Mouse (Mus musculus) midbrain, embryonic 12.5 days (tissue): ENCODE data around the gene Foxp3. TPM values are rescaled to one million over a fixed set of nuclear protein-coding genes. Genes with fewer than 3 reads are reported as not detected.

Experiments
- ATAC-seq: fragments of 200-750 bp; cut with Nextera tagmentation; 2 replicates; pipeline ENCODE4 v1.8.0; 2017; ENCODE audit warnings: low read depth, moderate TSS enrichment, moderate library complexity; ENCODE audit not compliant: low FRiP score
- H3K27ac ChIP-seq: fragments of 300-500 bp; sonication (generic); replicated peaks from 2 replicates; pipeline ENCODE4 v1.5.1; 2016; ENCODE audit warnings: mild to moderate bottlenecking
- H3K27me3 ChIP-seq: fragments of 300-500 bp; sonication (generic); 2 replicates; pipeline ENCODE4 v1.6.1; 2016; ENCODE audit warnings: mild to moderate bottlenecking
- H3K36me3 ChIP-seq: fragments of 300-500 bp; sonication (generic); 2 replicates; pipeline ENCODE4 v1.6.1; 2016
- H3K4me1 ChIP-seq: fragments of 300-500 bp; sonication (generic); 2 replicates; pipeline ENCODE4 v1.6.1; 2016
- H3K4me2 ChIP-seq: fragments of 300-500 bp; sonication (generic); replicated peaks from 2 replicates; pipeline ENCODE4 v1.6.1; 2016; ENCODE audit warnings: mild to moderate bottlenecking, moderate library complexity
- H3K4me3 ChIP-seq: fragments of 300-500 bp; sonication (generic); 2 replicates; pipeline ENCODE4 v1.5.1; 2016; ENCODE audit warnings: mild to moderate bottlenecking
- H3K9ac ChIP-seq: fragments of 300-500 bp; sonication (generic); replicated peaks from 2 replicates; pipeline ENCODE4 v1.6.1; 2016; ENCODE audit warnings: mild to moderate bottlenecking, moderate library complexity
- H3K9me3 ChIP-seq: fragments of 300-500 bp; sonication (generic); 2 replicates; pipeline ENCODE4 v1.6.1; 2016; ENCODE audit warnings: mild to moderate bottlenecking
- WGBS: fragments of 180-500 bp; shearing (Covaris S2); methylation state at CpG from one replicate; pipeline ENCODE4 v1.1.7; 2016; 5-methylcytosine and 5-hydroxymethylcytosine counted together
- polyA plus RNA-seq: library from polyadenylated mRNA; unstranded; fragments of >200 nt; fragmentation: Nextera tagmentation; extraction: Ambion mirVana; gene quantifications from 2 replicates; pipeline ENCODE4 v1.2.1, GENCODE M21; 2016

The Foxp3 gene
- polyA plus RNA-seq, 1 experiment from 2014 or later, result 0.13 TPM

GRCm38 (mm10) chrX:7635101-7635500 lies 61.7 kb downstream of the Foxp3 start:
- H3K27me3 ChIP-seq, result no peaks in the 10 kb centered on the region
- H3K9me3 ChIP-seq, result no peaks in the 10 kb centered on the region
- no peaks in the 10 kb centered on the region for H3K4me1 ChIP-seq
- ATAC-seq, result no peak
- H3K9ac ChIP-seq, result no peak overlapping the region
- H3K4me3 ChIP-seq, result no peak overlapping the region
- H3K27ac ChIP-seq, result no peak overlapping the region
- H3K36me3 ChIP-seq, result no peaks in the 10 kb centered on the region
- 82% methylated on average over 3 of the region's 3 CpGs for WGBS
- no peak overlapping the region for H3K4me2 ChIP-seq

GRCm38 (mm10) chrX:7638401-7639091 lies 65.1 kb downstream of the Foxp3 start, which contains the start of gene Syp:
Gene Syp (plus strand): TSS chrX:7638471.
- H3K27ac ChIP-seq, result peak within 1 kb of the TSS; percentile 39; the same call in 1 of the 2 replicates
- WGBS, result 27% methylated on average over 35 of the region's 42 CpGs
- no peaks in the 10 kb centered on the region for H3K4me1 ChIP-seq
- H3K36me3 ChIP-seq, result no peaks in the 10 kb centered on the region
- no peaks in the 10 kb centered on the region for H3K9me3 ChIP-seq
- no peaks in the 10 kb centered on the region for H3K27me3 ChIP-seq
- peak within 1 kb of the TSS; percentile 57 for H3K4me3 ChIP-seq
- peak within 1 kb of the TSS; percentile 54 for H3K4me2 ChIP-seq
- peak within 1 kb of the TSS; percentile 65 for H3K9ac ChIP-seq
- ATAC-seq, result peak; percentile 89

DNA sequence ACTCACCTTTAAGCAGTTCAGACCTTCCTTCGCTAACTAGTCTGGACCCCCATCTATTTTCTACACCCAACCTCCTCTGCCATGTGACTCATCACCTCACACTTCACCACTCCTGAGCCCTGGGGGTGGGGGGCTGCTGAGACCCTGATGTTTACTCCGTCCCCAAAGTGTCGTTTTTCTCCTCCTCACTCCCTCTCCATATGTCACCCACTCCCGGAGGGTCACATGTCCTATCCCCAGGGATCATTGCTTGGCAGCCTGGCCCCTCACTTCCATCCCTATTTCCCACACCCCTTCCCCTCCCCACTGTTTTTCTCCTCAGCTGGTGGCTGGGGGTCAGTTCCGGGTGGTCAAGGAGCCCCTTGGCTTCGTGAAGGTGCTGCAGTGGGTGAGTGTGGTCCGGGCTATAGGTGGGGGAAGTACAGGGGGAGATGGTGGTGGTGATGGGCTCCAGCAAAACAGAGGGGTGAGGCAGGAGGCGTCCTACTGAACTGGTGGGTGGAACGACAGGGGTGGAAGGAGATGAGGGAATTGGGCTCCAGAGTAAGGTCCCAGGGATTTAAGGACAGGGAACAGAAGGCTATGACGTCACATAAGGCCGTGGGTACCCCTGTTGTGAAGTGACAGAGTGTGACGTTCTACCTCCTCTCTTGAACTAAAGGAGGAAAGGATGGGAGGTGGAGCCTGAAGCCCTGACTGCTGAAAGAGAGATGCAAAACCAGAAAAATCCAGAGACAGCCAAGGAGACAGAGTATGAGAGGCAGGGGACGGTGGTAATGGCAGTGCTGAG lies 66.3 kb downstream of the Foxp3 start:
- 28% methylated on average over 13 of the region's 13 CpGs for WGBS
- peak; percentile 5; the same call in 1 of the 2 replicates for ATAC-seq
- Histone ChIP-seq H3K9me3 (no peaks in the 10 kb centered on the region), H3K27ac (peak overlapping the region; percentile 46; the same call in 1 of the 2 replicates), H3K4me1 (no peaks in the 10 kb centered on the region), H3K4me3 (peak overlapping the region; percentile 57), H3K4me2 (peak overlapping the region; percentile 54), H3K36me3 (peaks cover 5% of the 10 kb centered on the region; the same call in 1 of the 2 replicates), H3K27me3 (no peaks in the 10 kb centered on the region), H3K9ac (peak overlapping the region; percentile 65)

- H3K4me2 ChIP-seq, result peak overlapping the region; percentile 54
- 55% methylated on average over 12 of the region's 12 CpGs for WGBS
- peaks cover 5% of the 10 kb centered on the region; the same call in 1 of the 2 replicates for H3K36me3 ChIP-seq
- no peak overlapping the region for H3K9ac ChIP-seq
- H3K9me3 ChIP-seq, result no peaks in the 10 kb centered on the region
- no peaks in the 10 kb centered on the region for H3K4me1 ChIP-seq
- H3K4me3 ChIP-seq, result peak overlapping the region; percentile 14
- no peaks in the 10 kb centered on the region for H3K27me3 ChIP-seq
- no peak for ATAC-seq
- H3K27ac ChIP-seq, result no peak overlapping the region
Observed at GRCm38 (mm10) chrX:7640785-7641184, 67.3 kb downstream of the Foxp3 start.

Other genes with a start within 250 kb of the Foxp3 start
- 1.3 and 1.9 TPM in 2 replicates for gene Usp27x, start 197.8 kb upstream of the Foxp3 start, polyA plus RNA-seq
- 4.9 and 5.7 TPM in 2 replicates for gene Ppp1r3f, start 639 bp downstream of the Foxp3 start, polyA plus RNA-seq
- gene Ccdc22, start 31.9 kb downstream of the Foxp3 start, polyA plus RNA-seq, result 30.3 and 30.8 TPM in 2 replicates
- gene Cacna1f, start 33.4 kb downstream of the Foxp3 start, polyA plus RNA-seq, result not detected in 2 replicates
- 39.9 and 40.8 TPM in 2 replicates for gene Syp, start 64.8 kb downstream of the Foxp3 start, polyA plus RNA-seq
- gene Prickle3, start 83.6 kb downstream of the Foxp3 start, polyA plus RNA-seq, result 2.6 and 2.7 TPM in 2 replicates
- 29.2 and 33.2 TPM in 2 replicates for gene Plp2, start 97.7 kb downstream of the Foxp3 start, polyA plus RNA-seq
- gene Magix, start 107.6 kb downstream of the Foxp3 start, polyA plus RNA-seq, result 0.09 TPM in 1 of 2 replicates, not detected in the other
- gene Gpkow, start 123.5 kb downstream of the Foxp3 start, polyA plus RNA-seq, result 43.6 and 45.7 TPM in 2 replicates
- 26.4 and 27.0 TPM in 2 replicates for gene Wdr45, start 140.7 kb downstream of the Foxp3 start, polyA plus RNA-seq
- gene Gm45208, start 148.6 kb downstream of the Foxp3 start, polyA plus RNA-seq, result not detected in 2 replicates
- gene Praf2, start 154.8 kb downstream of the Foxp3 start, polyA plus RNA-seq, result 88.8 and 89.2 TPM in 2 replicates
- 27.5 and 34.1 TPM in 2 replicates for gene Ccdc120, start 177.3 kb downstream of the Foxp3 start, polyA plus RNA-seq
- 37.6 and 39.1 TPM in 2 replicates for gene Tfe3, start 188.9 kb downstream of the Foxp3 start, polyA plus RNA-seq
- 78.3 and 80.8 TPM in 2 replicates for gene Gripap1, start 216.1 kb downstream of the Foxp3 start, polyA plus RNA-seq
- gene Kcnd1, start 248.6 kb downstream of the Foxp3 start, polyA plus RNA-seq, result 0.96 and 1.5 TPM in 2 replicates